Mouse (Mus musculus) C2C12 (cell line): ENCODE measurements around the gene Chd1l. TPM values are rescaled to one million over a fixed set of nuclear protein-coding genes. Genes with fewer than 3 reads are reported as not detected.
A peak's percentile ranks its signal among the peaks of the same experiment; 100 is the strongest.

Experiments
- H3K27me3 ChIP-seq: one replicate; pipeline ENCODE4 v1.6.1; 2011; ENCODE audit not compliant: control insufficient read depth, insufficient read depth, insufficient read length
- H3K36me3 ChIP-seq: one replicate; pipeline ENCODE4 v1.6.1; 2011; ENCODE audit not compliant: control insufficient read depth, insufficient read depth
- H3K4me3 ChIP-seq: one replicate; pipeline ENCODE4 v1.5.1; 2011; ENCODE audit warnings: mild to moderate bottlenecking, control low read depth; ENCODE audit not compliant: poor library complexity, insufficient read depth, severe bottlenecking
- H3K79me2 ChIP-seq: one replicate; pipeline ENCODE4 v1.6.1; 2011; ENCODE audit not compliant: control insufficient read depth, insufficient read depth
- H3K79me3 ChIP-seq: one replicate; pipeline ENCODE4 v1.6.1; 2011; ENCODE audit warnings: low read depth, control low read depth
- H3ac ChIP-seq: one replicate; pipeline ENCODE3; 2011; ENCODE audit warnings: low read depth; ENCODE audit not compliant: control insufficient read depth, insufficient read length
- CEBPB ChIP-seq: IDR thresholded peaks from one replicate; pipeline ENCODE4 v1.6.1; 2011; ENCODE audit warnings: low read depth, mild to moderate bottlenecking, control low read depth, moderate library complexity
- CTCF ChIP-seq: IDR thresholded peaks from one replicate; pipeline ENCODE4 v1.5.1; 2011; ENCODE audit not compliant: control insufficient read depth, insufficient read depth, insufficient read length
- FOSL1 ChIP-seq: IDR thresholded peaks from one replicate; pipeline ENCODE4 v1.8.0; 2011; ENCODE audit warnings: mild to moderate bottlenecking, low read length; ENCODE audit not compliant: poor library complexity, insufficient read depth, severe bottlenecking
- MAX ChIP-seq: IDR thresholded peaks from one replicate; pipeline ENCODE4 v1.6.1; 2011; ENCODE audit warnings: mild to moderate bottlenecking, control low read depth
- MYOD1 ChIP-seq: IDR thresholded peaks from one replicate; pipeline ENCODE4 v1.6.1; 2011; ENCODE audit warnings: low read depth; ENCODE audit not compliant: control insufficient read depth, insufficient read length
- MYOG ChIP-seq: IDR thresholded peaks from one replicate; pipeline ENCODE4 v1.6.1; 2011; ENCODE audit not compliant: control insufficient read depth, insufficient read length; ENCODE audit errors: extremely low read depth
- USF1 ChIP-seq: IDR thresholded peaks from one replicate; pipeline ENCODE4 v1.6.1; 2011; ENCODE audit warnings: low read depth, mild to moderate bottlenecking, control low read depth, moderate library complexity
- polyA plus RNA-seq: library from polyadenylated mRNA; unstranded; fragments of >200 nt; fragmentation: generic; extraction: Trizol; gene quantifications from one replicate; pipeline ENCODE4 v1.2.1, GENCODE M21; 2012; ENCODE audit warnings: missing spikeins

The Chd1l gene
- polyA plus RNA-seq, 1 experiment, result 6.6 TPM

- no peaks in the 10 kb centered on the region for H3K27me3 ChIP-seq
- no peaks in the 10 kb centered on the region for H3K79me3 ChIP-seq
- no peak for TF ChIP-seq CTCF
- no peak for TF ChIP-seq CEBPB
- TF ChIP-seq MYOG, result no peak
- TF ChIP-seq MYOD1, result no peak
- no peak for TF ChIP-seq MAX
- no peak for TF ChIP-seq FOSL1
- no peak for TF ChIP-seq USF1
- no peaks in the 10 kb centered on the region for H3K79me2 ChIP-seq
- no peak overlapping the region for H3K4me3 ChIP-seq
- H3K36me3 ChIP-seq, result no peaks in the 10 kb centered on the region
- H3ac ChIP-seq, result no peak overlapping the region
Observed at GRCm38 (mm10) chr3:97627893-97628292, 17.9 kb upstream of the Chd1l start.

- H3K79me2 ChIP-seq, result no peaks in the 10 kb centered on the region
- no peaks in the 10 kb centered on the region for H3K79me3 ChIP-seq
- no peak overlapping the region for H3K4me3 ChIP-seq
- H3K27me3 ChIP-seq, result no peaks in the 10 kb centered on the region
- H3ac ChIP-seq, result no peak overlapping the region
- TF ChIP-seq MYOD1 (no peak), USF1 (no peak), CTCF (no peak), FOSL1 (no peak)
- no peaks in the 10 kb centered on the region for H3K36me3 ChIP-seq
Observed at GRCm38 (mm10) chr3:97624611-97625010, 14.6 kb upstream of the Chd1l start.

GRCm38 (mm10) chr3:97620657-97621056 is 10.7 kb upstream of the Chd1l start:
- no peaks in the 10 kb centered on the region for H3K27me3 ChIP-seq
- no peak overlapping the region for H3K4me3 ChIP-seq
- H3K79me3 ChIP-seq, result no peaks in the 10 kb centered on the region
- H3K36me3 ChIP-seq, result no peaks in the 10 kb centered on the region
- TF ChIP-seq FOSL1 (no peak), MAX (no peak), MYOD1 (no peak), USF1 (no peak), CEBPB (no peak), MYOG (no peak), CTCF (no peak)
- H3ac ChIP-seq, result no peak overlapping the region
- no peaks in the 10 kb centered on the region for H3K79me2 ChIP-seq

GRCm38 (mm10) chr3:97617899-97618298 is 7.9 kb upstream of the Chd1l start:
- H3K36me3 ChIP-seq, result no peaks in the 10 kb centered on the region
- H3K27me3 ChIP-seq, result no peaks in the 10 kb centered on the region
- no peak overlapping the region for H3ac ChIP-seq
- H3K4me3 ChIP-seq, result no peak overlapping the region
- H3K79me3 ChIP-seq, result no peaks in the 10 kb centered on the region
- TF ChIP-seq CTCF, result no peak
- H3K79me2 ChIP-seq, result no peaks in the 10 kb centered on the region

- TF ChIP-seq MYOD1 (no peak), MAX (no peak), MYOG (no peak), CEBPB (no peak), FOSL1 (no peak), USF1 (no peak), CTCF (no peak)
- Histone ChIP-seq H3K27me3 (no peaks in the 10 kb centered on the region), H3K79me2 (no peaks in the 10 kb centered on the region), H3ac (no peak overlapping the region), H3K79me3 (no peaks in the 10 kb centered on the region), H3K36me3 (no peaks in the 10 kb centered on the region), H3K4me3 (no peak overlapping the region)
Observed at GRCm38 (mm10) chr3:97617091-97617825, 7.3 kb upstream of the Chd1l start.

- Histone ChIP-seq H3K27me3 (no peaks in the 10 kb centered on the region), H3K79me2 (no peaks in the 10 kb centered on the region), H3ac (no peak overlapping the region), H3K4me3 (no peak overlapping the region), H3K36me3 (no peaks in the 10 kb centered on the region), H3K79me3 (no peaks in the 10 kb centered on the region)
- peak; percentile 21 for TF ChIP-seq CEBPB
- TF ChIP-seq FOSL1, result no peak
Observed at GRCm38 (mm10) chr3:97615933-97616332, 5.9 kb upstream of the Chd1l start.
